Mouse (Mus musculus): ENCODE measurements around the gene Olfr1009. TPM values are rescaled to one million over a fixed set of nuclear protein-coding genes. Genes with fewer than 3 reads are reported as not detected.

The Olfr1009 gene
- not detected for total RNA-seq (2023)

GRCm38 (mm10) chr2:85715119-85715518, at the start of gene Olfr1009:
TSS of gene Olfr1009 (plus strand) at chr2:85715419.

GRCm38 (mm10) chr2:85678667-85679066, 36.6 kb upstream of the Olfr1009 start, which contains the start of gene Olfr1006:
TSS of gene Olfr1006 (minus strand) at chr2:85678767.

GRCm38 (mm10) chr2:85689131-85689530, 26.1 kb upstream of the Olfr1009 start, which contains the start of gene Olfr1008:
TSS of gene Olfr1008 (plus strand) at chr2:85689431.

GRCm38 (mm10) chr2:85762666-85763065, 47.4 kb downstream of the Olfr1009 start, which contains the start of gene Olfr1012:
TSS of gene Olfr1012 (minus strand) at chr2:85762766.

GRCm38 (mm10) chr2:85766798-85767197, 51.6 kb downstream of the Olfr1009 start, which contains the start of gene Olfr1013:
TSS of gene Olfr1013 (plus strand) at chr2:85767098.

GRCm38 (mm10) chr2:85772413-85772812, 57.2 kb downstream of the Olfr1009 start, which contains the start of gene Olfr1014:
TSS of gene Olfr1014 (plus strand) at chr2:85772713.

Other genes with a start within 250 kb of the Olfr1009 start
- not detected for gene 4833423E24Rik, start 196.4 kb upstream of the Olfr1009 start, total RNA-seq (2023)
- not detected for gene Olfr996, start 136.2 kb upstream of the Olfr1009 start, total RNA-seq (2023)
- not detected for gene Olfr998, start 126.5 kb upstream of the Olfr1009 start, total RNA-seq (2023)
- gene Olfr1000, start 103.5 kb upstream of the Olfr1009 start, total RNA-seq (2023): not detected
- not detected for gene Olfr1002, start 64.7 kb upstream of the Olfr1009 start, total RNA-seq (2023)
- gene Olfr154, start 51.0 kb upstream of the Olfr1009 start, total RNA-seq (2023): not detected
- gene Olfr1006, start 36.7 kb upstream of the Olfr1009 start, total RNA-seq (2023): not detected
- gene Olfr1008, start 26.0 kb upstream of the Olfr1009 start, total RNA-seq (2023): not detected
- gene Olfr1012, start 47.3 kb downstream of the Olfr1009 start, total RNA-seq (2023): not detected
- not detected for gene Olfr1013, start 51.7 kb downstream of the Olfr1009 start, total RNA-seq (2023)
- gene Olfr1014, start 57.3 kb downstream of the Olfr1009 start, total RNA-seq (2023): not detected
- not detected for gene Olfr1015, start 66.6 kb downstream of the Olfr1009 start, total RNA-seq (2023)
- gene Olfr1016, start 87.1 kb downstream of the Olfr1009 start, total RNA-seq (2023): not detected
- not detected for gene Olfr1018, start 103.1 kb downstream of the Olfr1009 start, total RNA-seq (2023)
- gene Olfr1019, start 130.1 kb downstream of the Olfr1009 start, total RNA-seq (2023): not detected
- not detected for gene Olfr1020, start 131.6 kb downstream of the Olfr1009 start, total RNA-seq (2023)
- not detected for gene Olfr1022, start 153.2 kb downstream of the Olfr1009 start, total RNA-seq (2023)
- not detected for gene Olfr1023, start 170.2 kb downstream of the Olfr1009 start, total RNA-seq (2023)
- gene Olfr1024, start 189.6 kb downstream of the Olfr1009 start, total RNA-seq (2023): not detected
- gene Olfr1025-ps1, start 199.8 kb downstream of the Olfr1009 start, total RNA-seq (2023): not detected
- gene Olfr1026, start 206.1 kb downstream of the Olfr1009 start, total RNA-seq (2023): not detected
- gene Olfr1028, start 235.0 kb downstream of the Olfr1009 start, total RNA-seq (2023): not detected

Data from B cell, adult 67 days (primary cell).